Mouse (Mus musculus) stomach, postnatal 0 days (tissue): ENCODE data around the gene Plxna4.

Experiments used
- CTCF ChIP-seq: IDR thresholded peaks from 2 replicates; pipeline ENCODE4 v1.5.1; 2016; ENCODE audit warnings: antibody characterized with exemption, low read depth, mild to moderate bottlenecking, moderate library complexity
- EP300 ChIP-seq: optimal IDR thresholded peaks from 2 replicates; pipeline ENCODE3; 2016; ENCODE audit warnings: antibody characterized with exemption

- peak; percentile 18; the same call in 1 of the 2 replicates for TF ChIP-seq CTCF
- TF ChIP-seq EP300: no peak
These were observed 4.4 kb downstream of the Plxna4 start for GRCm38 (mm10) chr6:32583582-32583981.
